Mouse (Mus musculus) neural tube, embryonic 14.5 days (tissue): ENCODE results near the gene Lrp1. TPM values are rescaled to one million over a fixed set of nuclear protein-coding genes. Genes with fewer than 3 reads are reported as not detected.

Source experiments
- ATAC-seq: fragments of 200-750 bp; cut with Nextera tagmentation; 2 replicates; pipeline ENCODE4 v1.8.0; 2017; ENCODE audit warnings: low read depth, mild to moderate bottlenecking, moderate TSS enrichment, moderate library complexity
- H3K27ac ChIP-seq: fragments of 300-500 bp; sonication (generic); 2 replicates; pipeline ENCODE4 v1.5.1; 2014; ENCODE audit warnings: low read depth, mild to moderate bottlenecking, control low read depth, low read length, moderate library complexity, mixed read lengths
- H3K27me3 ChIP-seq: fragments of 300-500 bp; sonication (generic); 2 replicates; pipeline ENCODE4 v1.6.1; 2014; ENCODE audit warnings: low read length; ENCODE audit not compliant: control insufficient read depth, insufficient read depth
- H3K36me3 ChIP-seq: fragments of 300-500 bp; sonication (generic); 2 replicates; pipeline ENCODE4 v1.6.1; 2014; ENCODE audit warnings: low read length, mixed read lengths; ENCODE audit not compliant: control insufficient read depth, insufficient read depth
- H3K4me1 ChIP-seq: fragments of 300-500 bp; sonication (generic); 2 replicates; pipeline ENCODE4 v1.6.1; 2014; ENCODE audit warnings: low read length; ENCODE audit not compliant: control insufficient read depth, insufficient read depth
- H3K4me2 ChIP-seq: fragments of 300-500 bp; sonication (generic); 2 replicates; pipeline ENCODE4 v1.6.1; 2014; ENCODE audit warnings: mild to moderate bottlenecking, low read depth, low read length, control low read depth
- H3K4me3 ChIP-seq: fragments of 300-500 bp; sonication (generic); 2 replicates; pipeline ENCODE4 v1.5.1; 2014; ENCODE audit warnings: low read depth, low read length, control low read depth, mixed read lengths
- H3K9ac ChIP-seq: fragments of 300-500 bp; sonication (generic); replicated peaks from 2 replicates; pipeline ENCODE4 v1.6.1; 2014; ENCODE audit warnings: low read depth, mild to moderate bottlenecking, control low read depth, low read length, mixed read lengths
- H3K9me3 ChIP-seq: fragments of 300-500 bp; sonication (generic); 2 replicates; pipeline ENCODE4 v1.6.1; 2016; ENCODE audit warnings: low read length; ENCODE audit not compliant: control insufficient read depth
- WGBS: fragments of 180-500 bp; shearing (Covaris S2); extraction: QIAGEN DNeasy Blood & Tissue Kit; methylation state at CpG from one replicate; pipeline ENCODE4 v1.1.7; 2014; 5-methylcytosine and 5-hydroxymethylcytosine counted together
- polyA plus RNA-seq: library from polyadenylated mRNA; unstranded; fragments of >200 nt; fragmentation: Nextera tagmentation; extraction: Ambion mirVana; gene quantifications from 2 replicates; pipeline ENCODE4 v1.2.1, GENCODE M21; 2014

Lrp1 gene
- polyA plus RNA-seq, 1 experiment from 2014 or later, result 110 TPM

GRCm38 (mm10) chr10:127530945-127531344 lies 90.0 kb downstream of the Lrp1 start:
- Histone ChIP-seq H3K9me3 (no peaks in the 10 kb centered on the region), H3K9ac (peak overlapping the region; percentile 48), H3K36me3 (no peaks in the 10 kb centered on the region), H3K4me3 (peak overlapping the region; percentile 67), H3K27me3 (no peaks in the 10 kb centered on the region), H3K27ac (peak overlapping the region; percentile 84), H3K4me1 (peaks cover 80% of the 10 kb centered on the region), H3K4me2 (peak overlapping the region; percentile 86)
- under 1% methylated on average over 21 of the region's 25 CpGs for WGBS
- ATAC-seq, result peak; percentile 3; the same call in 1 of the 2 replicates

GRCm38 (mm10) chr10:127527481-127527880 lies 93.5 kb downstream of the Lrp1 start:
- WGBS, result 2% methylated on average over 17 of the region's 17 CpGs
- no peaks in the 10 kb centered on the region for H3K27me3 ChIP-seq
- H3K9ac ChIP-seq, result peak overlapping the region; percentile 42
- peaks cover 69% of the 10 kb centered on the region for H3K4me1 ChIP-seq
- no peaks in the 10 kb centered on the region for H3K36me3 ChIP-seq
- ATAC-seq, result peak; percentile 53
- H3K4me3 ChIP-seq, result peak overlapping the region; percentile 3; the same call in 1 of the 2 replicates
- H3K4me2 ChIP-seq, result peak overlapping the region; percentile 86
- peak overlapping the region; percentile 84 for H3K27ac ChIP-seq
- H3K9me3 ChIP-seq, result no peaks in the 10 kb centered on the region

DNA sequence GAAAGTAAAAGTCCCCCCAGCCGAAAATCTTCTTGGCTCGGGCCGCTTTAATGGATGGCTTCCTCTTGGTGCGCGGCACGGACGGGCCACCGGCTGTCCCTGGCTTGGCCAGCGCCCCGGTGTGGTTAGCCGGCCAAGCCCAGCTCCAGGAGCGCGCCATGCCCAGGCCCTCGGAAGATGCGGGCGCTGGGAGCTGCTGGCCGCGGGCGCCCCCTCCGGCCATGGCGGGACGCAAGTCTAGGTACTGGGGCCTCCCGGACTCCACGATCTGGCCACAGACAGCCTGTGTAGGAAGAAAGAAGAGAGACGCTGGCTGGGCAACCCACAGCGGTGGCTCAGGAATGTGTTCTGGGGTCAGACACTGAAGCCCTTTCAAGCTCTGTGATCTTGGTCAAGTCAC lies 94.3 kb downstream of the Lrp1 start:
- peak overlapping the region; percentile 42 for H3K9ac ChIP-seq
- H3K27ac ChIP-seq, result peak overlapping the region; percentile 84
- H3K27me3 ChIP-seq, result no peaks in the 10 kb centered on the region
- peaks cover 68% of the 10 kb centered on the region for H3K4me1 ChIP-seq
- H3K4me2 ChIP-seq, result peak overlapping the region; percentile 86
- ATAC-seq, result no peak
- H3K9me3 ChIP-seq, result no peaks in the 10 kb centered on the region
- 1% methylated on average over 26 of the region's 26 CpGs for WGBS
- H3K4me3 ChIP-seq, result peak overlapping the region; percentile 19
- no peaks in the 10 kb centered on the region for H3K36me3 ChIP-seq

DNA sequence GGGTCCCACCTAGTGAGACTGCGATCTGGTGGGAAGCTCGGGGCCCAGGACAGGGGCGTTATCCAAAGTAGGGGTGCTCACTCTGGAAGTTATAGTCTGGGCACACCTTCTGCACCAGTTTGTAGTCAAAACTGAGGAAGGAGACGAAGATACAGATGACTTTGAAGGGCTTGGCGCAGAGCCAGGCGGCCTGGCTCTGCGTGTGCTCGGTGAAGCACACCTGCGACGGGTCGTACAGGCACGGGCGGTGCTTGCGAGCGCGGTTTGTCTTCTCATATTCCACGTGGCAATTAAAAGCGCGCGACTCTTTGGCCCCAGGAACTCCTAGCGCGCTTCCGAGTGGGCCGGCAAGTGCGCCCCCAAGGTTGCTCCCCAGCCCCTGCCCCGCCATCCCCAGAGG lies 94.9 kb downstream of the Lrp1 start:
- Histone ChIP-seq H3K27ac (peak overlapping the region; percentile 84), H3K9ac (peak overlapping the region; percentile 28; the same call in 1 of the 2 replicates), H3K4me3 (peak overlapping the region; percentile 19), H3K4me1 (peaks cover 68% of the 10 kb centered on the region), H3K4me2 (peak overlapping the region; percentile 86), H3K36me3 (no peaks in the 10 kb centered on the region), H3K9me3 (no peaks in the 10 kb centered on the region), H3K27me3 (no peaks in the 10 kb centered on the region)
- WGBS, result 3% methylated on average over 26 of the region's 26 CpGs
- ATAC-seq, result no peak

DNA sequence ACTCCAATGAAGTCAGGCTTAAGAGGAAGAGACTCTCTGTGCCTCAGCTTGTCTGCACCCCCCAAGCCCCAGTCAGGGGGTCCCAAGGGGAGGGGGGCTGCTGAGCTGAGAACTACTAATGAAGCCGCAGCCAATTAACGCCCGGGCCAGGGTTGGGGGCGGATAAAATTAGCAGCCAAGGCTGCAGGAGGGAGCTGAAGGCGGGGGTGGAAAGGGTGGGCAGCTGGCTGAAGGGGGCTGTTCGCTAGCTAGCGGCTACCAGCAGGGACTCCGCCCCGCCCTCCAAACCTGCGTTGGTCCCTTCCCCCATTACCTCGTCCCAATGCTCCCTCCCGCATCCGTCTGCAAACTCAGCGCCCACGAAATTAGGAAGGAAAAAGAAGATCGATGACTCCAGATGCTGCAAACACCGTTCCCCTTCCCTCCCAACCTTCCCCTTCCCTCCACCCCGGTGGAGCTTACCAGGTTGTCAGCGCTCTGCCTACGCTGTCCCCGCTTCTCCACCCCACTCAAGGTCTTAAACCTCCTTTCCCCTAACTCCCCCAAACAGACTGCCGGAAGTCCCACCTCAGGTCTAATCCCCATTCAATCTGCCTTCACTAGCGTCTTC lies 96.2 kb downstream of the Lrp1 start:
- no peak for ATAC-seq
- peaks cover under 1% of the 10 kb centered on the region; the same call in 1 of the 2 replicates for H3K36me3 ChIP-seq
- peak overlapping the region; percentile 13; the same call in 1 of the 2 replicates for H3K27ac ChIP-seq
- peak overlapping the region; percentile 32; the same call in 1 of the 2 replicates for H3K9ac ChIP-seq
- peak overlapping the region; percentile 23; the same call in 1 of the 2 replicates for H3K4me2 ChIP-seq
- no peaks in the 10 kb centered on the region for H3K9me3 ChIP-seq
- no peak overlapping the region for H3K4me3 ChIP-seq
- peaks cover 57% of the 10 kb centered on the region for H3K4me1 ChIP-seq
- H3K27me3 ChIP-seq, result no peaks in the 10 kb centered on the region
- 2% methylated on average over 22 of the region's 23 CpGs for whole genome bisulfite sequencing

- Histone ChIP-seq H3K4me2 (peak within 1 kb of the TSS; percentile 87), H3K4me1 (peaks cover 34% of the 10 kb centered on the region), H3K27me3 (no peaks in the 10 kb centered on the region), H3K9ac (peak within 1 kb of the TSS; percentile 44), H3K27ac (no peak within 1 kb of the TSS), H3K9me3 (no peaks in the 10 kb centered on the region), H3K36me3 (peaks cover 6% of the 10 kb centered on the region; the same call in 1 of the 2 replicates), H3K4me3 (peak within 1 kb of the TSS; percentile 45)
- WGBS, result under 1% methylated on average over 21 of the region's 21 CpGs
- ATAC-seq, result peak; percentile 50; the same call in 1 of the 2 replicates
Observed at GRCm38 (mm10) chr10:127522088-127522581, 98.8 kb downstream of the Lrp1 start, which contains the start of gene Shmt2. Gene Shmt2, minus strand, starts transcription at chr10:127522444.

DNA sequence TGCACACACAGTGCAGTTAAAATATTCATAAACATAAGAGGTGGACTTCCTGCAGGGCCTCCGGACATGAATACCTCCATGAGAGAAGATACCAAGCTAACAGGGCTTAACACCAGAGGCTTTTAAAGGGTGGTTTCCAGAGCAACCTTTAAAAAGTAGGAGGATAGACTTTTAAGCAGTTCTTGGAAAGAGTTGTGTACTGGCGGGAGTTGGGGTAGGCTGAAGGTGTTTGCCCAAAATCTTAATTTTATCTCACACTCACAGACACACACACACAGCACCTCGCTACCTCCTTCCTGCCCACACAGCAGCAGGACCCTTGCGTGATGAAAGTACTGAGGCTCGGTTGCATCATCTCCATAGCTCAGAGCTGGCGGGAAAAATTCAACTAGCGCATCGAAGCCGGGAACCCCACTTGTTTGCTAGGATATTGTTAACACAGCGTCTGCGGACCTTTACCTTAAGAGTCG lies 99.3 kb downstream of the Lrp1 start:
- Histone ChIP-seq H3K27ac (no peak overlapping the region), H3K9me3 (no peaks in the 10 kb centered on the region)
- ATAC-seq, result no peak

DNA sequence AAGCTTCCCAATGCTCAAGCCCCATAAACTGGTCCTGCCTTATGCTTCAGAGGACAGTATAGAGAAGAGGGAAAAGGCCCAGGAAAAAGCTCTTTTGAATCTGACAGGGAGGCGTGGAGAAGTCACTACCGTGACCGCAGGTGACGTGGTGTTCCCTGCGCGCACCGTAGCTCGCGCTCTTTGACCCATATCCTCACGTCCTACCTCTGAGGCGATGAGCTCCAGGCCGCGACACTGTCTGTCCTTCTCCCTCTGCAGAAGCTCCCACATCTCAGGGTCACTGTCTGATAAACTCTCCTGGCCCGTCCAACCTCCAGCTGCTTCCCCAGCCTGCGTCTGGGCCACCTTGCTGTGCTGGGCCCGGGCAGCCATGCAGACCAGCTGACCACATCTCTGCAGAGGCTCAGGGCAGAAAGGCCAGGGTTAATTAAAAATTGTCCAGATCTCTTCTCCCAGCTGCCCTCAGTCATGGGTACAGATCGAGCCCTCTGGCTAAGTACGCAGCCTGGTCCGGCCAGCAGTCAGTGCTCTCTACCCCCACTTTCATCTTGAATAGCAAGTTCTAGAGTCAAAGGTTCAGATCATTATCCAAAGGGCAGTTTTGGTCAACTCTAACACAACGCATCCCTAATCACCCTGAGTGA lies 100.1 kb downstream of the Lrp1 start:
- Histone ChIP-seq H3K27me3 (no peaks in the 10 kb centered on the region), H3K4me1 (peaks cover 29% of the 10 kb centered on the region), H3K4me2 (no peak overlapping the region; the same call in 1 of the 2 replicates), H3K36me3 (peaks cover 6% of the 10 kb centered on the region; the same call in 1 of the 2 replicates), H3K4me3 (no peak overlapping the region), H3K9ac (no peak overlapping the region), H3K9me3 (no peaks in the 10 kb centered on the region), H3K27ac (no peak overlapping the region)
- ATAC-seq, result no peak
- 87% methylated on average over 20 of the region's 20 CpGs for WGBS

More for the DNA sequence above, 99.3 kb downstream of the Lrp1 start:
- Histone ChIP-seq H3K27me3 (no peaks in the 10 kb centered on the region), H3K4me3 (peak overlapping the region; percentile 45), H3K9ac (peak overlapping the region; percentile 44), H3K4me1 (peaks cover 34% of the 10 kb centered on the region), H3K4me2 (peak overlapping the region; percentile 87), H3K36me3 (peaks cover 6% of the 10 kb centered on the region; the same call in 1 of the 2 replicates)
- 16% methylated on average over 12 of the region's 12 CpGs for WGBS
